Mouse (Mus musculus): ENCODE measurements around the gene Anks1b. TPM values are rescaled to one million over a fixed set of nuclear protein-coding genes. Genes with fewer than 3 reads are reported as not detected.
A peak's percentile ranks its signal among the peaks of the same experiment; 100 is the strongest.

The Anks1b gene
- polyA plus RNA-seq, 1 experiment from 2014 or later = 17.3 TPM

- Histone ChIP-seq H3K4me1 (replicated peaks; ENCODE audit: control insufficient read depth, insufficient read depth, low read length) (no peaks in the 10 kb centered on the region; the same call in 1 of the 2 replicates), H3K9me3 (ENCODE audit: control insufficient read depth, low read length) (no peaks in the 10 kb centered on the region)
- 42% methylated on average over 8 of the region's 8 CpGs for WGBS
These were observed 936.7 kb downstream of the Anks1b start for GRCm38 (mm10) chr10:90809911-90810590.

GRCm38 (mm10) chr10:90811446-90811845 lies 938.1 kb downstream of the Anks1b start:
- DNase-seq (ENCODE audit: low spot score) = no peak
- Histone ChIP-seq H3K4me2 (ENCODE audit: low read depth, low read length, severe bottlenecking) (no peak overlapping the region), H3K27me3 (ENCODE audit: control insufficient read depth, insufficient read depth, low read length) (no peaks in the 10 kb centered on the region), H3K4me3 (ENCODE audit: low read depth, low read length) (no peak overlapping the region), H3K9ac (ENCODE audit: low read length) (no peak overlapping the region), H3K27ac (ENCODE audit: low read depth, low read length) (no peak overlapping the region), H3K4me1 (replicated peaks; ENCODE audit: control insufficient read depth, insufficient read depth, low read length) (no peaks in the 10 kb centered on the region; the same call in 1 of the 2 replicates), H3K36me3 (ENCODE audit: control insufficient read depth, insufficient read depth, low read length) (no peaks in the 10 kb centered on the region), H3K9me3 (ENCODE audit: control insufficient read depth, low read length) (no peaks in the 10 kb centered on the region)
- ATAC-seq (replicated peaks; ENCODE audit: low FRiP score) = no peak
- 81% methylated on average over 4 of the region's 4 CpGs for WGBS

More at GRCm38 (mm10) chr10:90809911-90810590, 936.7 kb downstream of the Anks1b start:
- Histone ChIP-seq H3K4me3 (ENCODE audit: low read depth, low read length) (no peak overlapping the region), H3K9ac (ENCODE audit: low read length) (no peak overlapping the region), H3K4me2 (ENCODE audit: low read depth, low read length, severe bottlenecking) (no peak overlapping the region), H3K27ac (ENCODE audit: low read depth, low read length) (no peak overlapping the region), H3K36me3 (ENCODE audit: control insufficient read depth, insufficient read depth, low read length) (no peaks in the 10 kb centered on the region), H3K27me3 (ENCODE audit: control insufficient read depth, insufficient read depth, low read length) (no peaks in the 10 kb centered on the region)
- ATAC-seq (replicated peaks; ENCODE audit: low FRiP score) = no peak
- DNase-seq (ENCODE audit: low spot score) = no peak

- Histone ChIP-seq H3K4me1 (replicated peaks; ENCODE audit: control insufficient read depth, insufficient read depth, low read length) (peaks cover 1% of the 10 kb centered on the region; the same call in 1 of the 2 replicates), H3K27me3 (ENCODE audit: control insufficient read depth, insufficient read depth, low read length) (no peaks in the 10 kb centered on the region), H3K9me3 (ENCODE audit: control insufficient read depth, low read length) (no peaks in the 10 kb centered on the region), H3K4me3 (ENCODE audit: low read depth, low read length) (no peak overlapping the region), H3K36me3 (ENCODE audit: control insufficient read depth, insufficient read depth, low read length) (no peaks in the 10 kb centered on the region), H3K4me2 (ENCODE audit: low read depth, low read length, severe bottlenecking) (no peak overlapping the region), H3K27ac (ENCODE audit: low read depth, low read length) (no peak overlapping the region), H3K9ac (ENCODE audit: low read length) (no peak overlapping the region)
- 95% methylated on average over 5 of the region's 5 CpGs for WGBS
- DNase-seq (ENCODE audit: low spot score) (no peak), ATAC-seq (replicated peaks; ENCODE audit: low FRiP score) (no peak)
These were observed 940.0 kb downstream of the Anks1b start for GRCm38 (mm10) chr10:90813326-90813725.

GRCm38 (mm10) chr10:90814412-90814811 lies 941.1 kb downstream of the Anks1b start:
- WGBS = 75% methylated on average over 6 of the region's 6 CpGs
- H3K27ac ChIP-seq (ENCODE audit: low read depth, low read length) = no peak overlapping the region
- no peaks in the 10 kb centered on the region for H3K36me3 ChIP-seq (ENCODE audit: control insufficient read depth, insufficient read depth, low read length)
- no peak overlapping the region for H3K4me3 ChIP-seq (ENCODE audit: low read depth, low read length)
- peaks cover 4% of the 10 kb centered on the region; the same call in 1 of the 2 replicates for H3K4me1 ChIP-seq (replicated peaks; ENCODE audit: control insufficient read depth, insufficient read depth, low read length)
- H3K27me3 ChIP-seq (ENCODE audit: control insufficient read depth, insufficient read depth, low read length) = no peaks in the 10 kb centered on the region
- H3K4me2 ChIP-seq (ENCODE audit: low read depth, low read length, severe bottlenecking) = no peak overlapping the region
- DNase-seq (ENCODE audit: low spot score) (no peak), ATAC-seq (replicated peaks; ENCODE audit: low FRiP score) (no peak)
- H3K9me3 ChIP-seq (ENCODE audit: control insufficient read depth, low read length) = no peaks in the 10 kb centered on the region
- no peak overlapping the region for H3K9ac ChIP-seq (ENCODE audit: low read length)

- Histone ChIP-seq H3K27ac (ENCODE audit: low read depth, low read length) (peak overlapping the region; percentile 60), H3K4me3 (ENCODE audit: low read depth, low read length) (no peak overlapping the region), H3K36me3 (ENCODE audit: control insufficient read depth, insufficient read depth, low read length) (no peaks in the 10 kb centered on the region), H3K4me1 (replicated peaks; ENCODE audit: control insufficient read depth, insufficient read depth, low read length) (peaks cover 4% of the 10 kb centered on the region; the same call in 1 of the 2 replicates), H3K9ac (ENCODE audit: low read length) (no peak overlapping the region), H3K27me3 (ENCODE audit: control insufficient read depth, insufficient read depth, low read length) (no peaks in the 10 kb centered on the region), H3K4me2 (ENCODE audit: low read depth, low read length, severe bottlenecking) (no peak overlapping the region), H3K9me3 (ENCODE audit: control insufficient read depth, low read length) (no peaks in the 10 kb centered on the region)
- DNase-seq (ENCODE audit: low spot score) (no peak), ATAC-seq (replicated peaks; ENCODE audit: low FRiP score) (peak; percentile 75)
- WGBS = 27% methylated on average over 10 of the region's 10 CpGs
These were observed 945.1 kb downstream of the Anks1b start for GRCm38 (mm10) chr10:90818246-90818937.

- Histone ChIP-seq H3K9ac (ENCODE audit: low read length) (no peak overlapping the region), H3K27ac (ENCODE audit: low read depth, low read length) (no peak overlapping the region), H3K9me3 (ENCODE audit: control insufficient read depth, low read length) (no peaks in the 10 kb centered on the region), H3K36me3 (ENCODE audit: control insufficient read depth, insufficient read depth, low read length) (no peaks in the 10 kb centered on the region), H3K27me3 (ENCODE audit: control insufficient read depth, insufficient read depth, low read length) (peaks cover 14% of the 10 kb centered on the region), H3K4me2 (ENCODE audit: low read depth, low read length, severe bottlenecking) (no peak overlapping the region), H3K4me1 (replicated peaks; ENCODE audit: control insufficient read depth, insufficient read depth, low read length) (0 out of 2 replicates have a peak, but pooled peaks cover 1% of the 10 kb centered on the region), H3K4me3 (ENCODE audit: low read depth, low read length) (no peak overlapping the region)
- ATAC-seq (replicated peaks; ENCODE audit: low FRiP score) = no peak
- 16% methylated on average over 4 of the region's 4 CpGs for WGBS
- no peak for DNase-seq (ENCODE audit: low spot score)
These were observed 950.1 kb downstream of the Anks1b start for GRCm38 (mm10) chr10:90823438-90823837.

- Histone ChIP-seq H3K4me1 (replicated peaks; ENCODE audit: control insufficient read depth, insufficient read depth, low read length) (0 out of 2 replicates have a peak, but pooled peaks cover 2% of the 10 kb centered on the region), H3K4me3 (ENCODE audit: low read depth, low read length) (no peak overlapping the region), H3K36me3 (ENCODE audit: control insufficient read depth, insufficient read depth, low read length) (no peaks in the 10 kb centered on the region), H3K9me3 (ENCODE audit: control insufficient read depth, low read length) (no peaks in the 10 kb centered on the region), H3K4me2 (ENCODE audit: low read depth, low read length, severe bottlenecking) (no peak overlapping the region), H3K27me3 (ENCODE audit: control insufficient read depth, insufficient read depth, low read length) (peaks cover 21% of the 10 kb centered on the region), H3K27ac (ENCODE audit: low read depth, low read length) (no peak overlapping the region), H3K9ac (ENCODE audit: low read length) (no peak overlapping the region)
- WGBS = 81% methylated on average over 2 of the region's 2 CpGs
- ATAC-seq (replicated peaks; ENCODE audit: low FRiP score) (no peak), DNase-seq (ENCODE audit: low spot score) (no peak)
These were observed 951.4 kb downstream of the Anks1b start for GRCm38 (mm10) chr10:90824692-90825091.

- no peak overlapping the region for H3K9ac ChIP-seq (ENCODE audit: low read length)
- H3K4me1 ChIP-seq (replicated peaks; ENCODE audit: control insufficient read depth, insufficient read depth, low read length) = peaks cover 5% of the 10 kb centered on the region; the same call in 1 of the 2 replicates
- H3K4me2 ChIP-seq (ENCODE audit: low read depth, low read length, severe bottlenecking) = no peak overlapping the region
- no peak for ATAC-seq (replicated peaks; ENCODE audit: low FRiP score)
- no peak overlapping the region for H3K4me3 ChIP-seq (ENCODE audit: low read depth, low read length)
- no peaks in the 10 kb centered on the region for H3K36me3 ChIP-seq (ENCODE audit: control insufficient read depth, insufficient read depth, low read length)
- peaks cover 38% of the 10 kb centered on the region for H3K27me3 ChIP-seq (ENCODE audit: control insufficient read depth, insufficient read depth, low read length)
- H3K9me3 ChIP-seq (ENCODE audit: control insufficient read depth, low read length) = no peaks in the 10 kb centered on the region
- H3K27ac ChIP-seq (ENCODE audit: low read depth, low read length) = no peak overlapping the region
- peak; percentile 60 for DNase-seq (ENCODE audit: low spot score)
- WGBS = 17% methylated on average over 4 of the region's 4 CpGs
These were observed 953.6 kb downstream of the Anks1b start for GRCm38 (mm10) chr10:90826939-90827338.
